Mouse (Mus musculus): ENCODE results near the gene Dab2ip. TPM values are rescaled to one million over a fixed set of nuclear protein-coding genes. Genes with fewer than 3 reads are reported as not detected.

Dab2ip gene
- polyA plus RNA-seq, 3 experiments from 2014 or later: 0.46 to 0.69 (median 0.54) TPM

GRCm38 (mm10) chr2:35764328-35764727, 206.3 kb downstream of the Dab2ip start:
- no peak for ATAC-seq

- ATAC-seq: no peak
These were observed 209.9 kb downstream of the Dab2ip start for GRCm38 (mm10) chr2:35767834-35768537.

GRCm38 (mm10) chr2:35768538-35769238, 210.6 kb downstream of the Dab2ip start:
- no peak for ATAC-seq

- ATAC-seq: no peak
These were observed 211.3 kb downstream of the Dab2ip start for GRCm38 (mm10) chr2:35769398-35769797.

DNA sequence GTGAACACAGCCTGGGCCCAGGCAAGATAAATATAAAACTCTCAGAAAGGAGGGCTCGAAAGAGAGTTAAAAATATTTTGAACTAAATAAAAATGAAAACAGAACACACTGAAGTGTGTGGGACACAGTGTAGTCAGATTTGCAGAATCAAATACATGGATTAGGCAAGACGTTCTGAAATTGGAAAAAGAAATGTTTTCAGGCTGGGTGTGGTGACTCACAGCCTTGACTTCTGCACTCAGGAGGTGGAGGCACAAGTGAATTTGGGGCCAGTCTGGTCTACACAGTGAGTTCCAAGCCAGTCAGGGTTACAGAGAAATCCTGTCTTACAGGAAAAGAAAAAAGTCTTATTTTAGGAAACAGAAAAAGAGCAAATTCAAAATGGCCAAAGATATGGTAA, 212.5 kb downstream of the Dab2ip start:
- ATAC-seq: no peak

GRCm38 (mm10) chr2:35775651-35776055, 217.6 kb downstream of the Dab2ip start:
- no peak for ATAC-seq

GRCm38 (mm10) chr2:35776935-35777334, 218.9 kb downstream of the Dab2ip start:
- no peak for ATAC-seq

DNA sequence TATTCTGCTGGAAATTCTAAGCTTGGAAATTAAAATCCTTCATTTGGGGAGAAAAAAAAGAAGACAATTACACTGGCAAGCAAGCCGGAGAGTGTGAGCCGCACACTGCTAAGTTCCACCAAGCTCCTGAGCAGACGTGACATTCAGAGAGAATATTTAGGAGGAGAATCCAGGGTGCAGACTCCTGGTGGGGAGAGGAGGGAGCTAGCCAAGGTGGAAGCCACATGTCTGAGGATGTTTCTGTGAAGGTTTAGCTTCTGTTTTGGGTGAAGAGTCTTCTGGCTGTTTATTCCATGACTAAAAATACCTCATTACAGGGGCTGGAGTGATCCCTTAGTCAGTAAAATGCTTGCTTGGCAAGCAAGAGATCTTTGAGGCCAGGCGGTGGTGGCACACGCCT, 221.2 kb downstream of the Dab2ip start:
- ATAC-seq: no peak

Other genes starting within 250 kb of the Dab2ip start
- gene Stom, start 221.3 kb upstream of the Dab2ip start, polyA plus RNA-seq (2017; shearing (Covaris generic)): 1 to 10 TPM; 1.7 to 4.9 (median 1.8) TPM
- not detected for gene 4930568D16Rik, start 190.5 kb upstream of the Dab2ip start, polyA plus RNA-seq (2017; shearing (Covaris generic))
- not detected for gene 4930402F06Rik, start 161.1 kb upstream of the Dab2ip start, polyA plus RNA-seq (2017; shearing (Covaris generic))
- 10 to 100 TPM; 17.5 to 19.2 (median 18.0) TPM for gene Ggta1, start 95.0 kb upstream of the Dab2ip start, polyA plus RNA-seq (2017; shearing (Covaris generic))